Mouse (Mus musculus) Patski (cell line): ENCODE results near the gene Syt6. TPM values are rescaled to one million over a fixed set of nuclear protein-coding genes. Genes with fewer than 3 reads are reported as not detected.

Experiments used
- ATAC-seq: fragments of 100-300 bp; one replicate; pipeline ENCODE4 v1.8.0; 2021
- CTCF ChIA-PET: fragments of 350-600 bp; sonication (Branson Sonifier 250); formaldehyde crosslinking; loops from one replicate; lab custom pipeline; 2022; ENCODE audit warnings: inconsistent platforms; lab: Charles Lee
- POLR2A ChIA-PET: fragments of 350-600 bp; sonication (Branson Sonifier 250); formaldehyde crosslinking; loops from one replicate; lab custom pipeline; 2022; ENCODE audit warnings: antibody characterized with exemption, inconsistent platforms; lab: Charles Lee
- DNase-seq: peaks from one replicate; pipeline ENCODE4 v3.0.0-alpha.2; 2011; ENCODE audit warnings: low read depth, low spot score
- H3K27me3 ChIP-seq: fragments of 371-371 bp; one replicate; pipeline ENCODE4 v1.5.1; 2021
- CTCF ChIP-seq: fragments of 100-300 bp; IDR thresholded peaks from one replicate; pipeline ENCODE4 v1.5.1; 2021
- in situ Hi-C: fragments of 300-500 bp; cut with MboI; formaldehyde crosslinking; loops from 3 replicates; pipeline ENCODE4 v1.11.1; 2018; ENCODE audit warnings: low pct_unique_long_range_greater_than_20kb, mixed read lengths
- polyA plus RNA-seq: library from polyadenylated mRNA; unstranded; gene quantifications from one replicate; pipeline ENCODE4 v1.2.3, GENCODE M21; 2021

Gene Syt6
- polyA plus RNA-seq, 1 experiment from 2014 or later, result not detected

GRCm38 (mm10) chr3:103623893-103624470 lies 49.0 kb downstream of the Syt6 start:
- H3K27me3 ChIP-seq, result no peaks in the 10 kb centered on the region
- in situ Hi-C loops, result no loop called here
- DNase-seq (no peak), ATAC-seq (no peak)
- CTCF ChIA-PET, result interaction anchor here (0.9 to 1.6 kb wide), 6 partner anchors 10 to 219 kb away, joined by 3 read pairs; no protein-coding TSS in a partner anchor
- POLR2A ChIA-PET, result interaction anchor here (1.0 to 1.5 kb wide), 3 partner anchors 16 to 109 kb away, joined by 3 to 5 read pairs (median 3); no protein-coding TSS in a partner anchor
- TF ChIP-seq CTCF, result no peak

DNA sequence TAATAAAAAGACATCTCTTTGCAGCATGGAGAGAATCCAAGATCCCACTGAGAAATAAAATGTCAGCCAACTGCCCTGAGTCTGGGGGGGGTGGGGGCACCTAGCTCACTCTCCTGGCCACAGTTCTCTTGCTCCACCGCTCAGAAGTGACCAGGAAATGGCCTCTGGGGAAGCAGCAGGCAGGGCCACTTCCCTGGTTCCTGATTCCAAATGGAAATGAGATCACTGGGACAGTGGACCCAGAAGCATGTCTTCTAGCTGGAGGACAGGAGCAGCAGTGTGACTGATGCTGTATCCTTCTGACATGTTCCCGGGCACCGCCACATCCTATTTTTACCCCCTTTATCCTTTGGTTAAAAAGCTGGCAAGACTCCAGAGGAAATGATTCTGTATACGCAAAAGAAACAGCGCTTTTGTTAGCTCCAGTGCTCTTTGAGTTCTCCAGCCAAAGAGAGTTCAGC lies 49.6 kb downstream of the Syt6 start:
- ATAC-seq (no peak), DNase-seq (no peak)
- TF ChIP-seq CTCF, result no peak
- ChIA-PET POLR2A (interaction anchor here (0.8 to 1.5 kb wide), 3 partner anchors 9 to 108 kb away, joined by 3 to 5 read pairs (median 3); no protein-coding TSS in a partner anchor), CTCF (interaction anchor here (0.8 to 1.6 kb wide), 8 partner anchors 9 to 220 kb away, joined by 3 read pairs; no protein-coding TSS in a partner anchor)
- H3K27me3 ChIP-seq, result no peaks in the 10 kb centered on the region
- in situ Hi-C loops, result no loop called here

GRCm38 (mm10) chr3:103625169-103625568 lies 50.1 kb downstream of the Syt6 start:
- no peak for ATAC-seq

GRCm38 (mm10) chr3:103626481-103626880 lies 51.5 kb downstream of the Syt6 start:
- ChIA-PET POLR2A (no interaction called here), CTCF (interaction anchor here (1.2 kb wide), 1 partner anchor 112 kb away, joined by 3 read pairs; the partner anchor contains the start of gene Olfml3)
- in situ Hi-C loops, result no loop called here
- no peak for TF ChIP-seq CTCF
- H3K27me3 ChIP-seq, result no peaks in the 10 kb centered on the region
- DNase-seq (no peak), ATAC-seq (no peak)

More at GRCm38 (mm10) chr3:103625169-103625568, 50.1 kb downstream of the Syt6 start:
- no peak for DNase-seq
- in situ Hi-C loops, result no loop called here
- ChIA-PET POLR2A (interaction anchor here (0.8 to 1.5 kb wide), 3 partner anchors 9 to 57 kb away, joined by 3 to 5 read pairs (median 3); no protein-coding TSS in a partner anchor), CTCF (interaction anchor here (0.8 to 1.6 kb wide), 6 partner anchors 9 to 44 kb away, joined by 3 read pairs; no protein-coding TSS in a partner anchor)
- no peak for TF ChIP-seq CTCF
- H3K27me3 ChIP-seq, result no peaks in the 10 kb centered on the region

DNA sequence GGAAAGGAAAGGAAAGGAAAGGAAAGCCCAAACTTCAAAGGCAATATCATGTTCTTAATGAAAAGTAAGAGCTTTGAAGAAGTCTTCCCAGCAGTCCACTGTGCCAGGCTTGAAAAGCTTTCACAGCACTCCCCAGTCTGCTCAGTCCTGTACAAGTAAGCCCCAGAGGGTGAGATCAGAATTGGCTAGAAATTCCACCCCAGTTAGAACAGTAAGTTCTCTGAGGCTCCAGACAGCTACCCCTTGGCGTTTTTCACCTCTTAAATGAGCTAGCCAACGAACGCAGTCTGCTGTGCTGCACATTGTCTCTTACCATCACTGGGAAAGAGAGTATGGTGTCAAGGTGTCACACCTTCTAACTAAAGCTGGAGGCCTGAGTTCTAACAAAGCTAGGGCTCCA lies 52.6 kb downstream of the Syt6 start:
- no peak for DNase-seq
- ChIA-PET POLR2A (no interaction called here), CTCF (interaction anchor here (1.0 kb wide), 1 partner anchor 12 kb away, joined by 3 read pairs; no protein-coding TSS in a partner anchor)
- in situ Hi-C loops, result no loop called here
- ATAC-seq, result no peak
- no peaks in the 10 kb centered on the region for H3K27me3 ChIP-seq
- TF ChIP-seq CTCF, result no peak

- ATAC-seq, result no peak
- TF ChIP-seq CTCF, result no peak
- H3K27me3 ChIP-seq, result no peaks in the 10 kb centered on the region
- POLR2A ChIA-PET, result no interaction called here
- in situ Hi-C loops, result loop anchor here (5.0 kb wide), 1 partner anchor 104 kb away; the partner anchor contains the start of genes Gm10964 and Olfml3
- CTCF ChIA-PET, result interaction anchor here (1.0 to 1.2 kb wide), 4 partner anchors 8 to 81 kb away, joined by 3 to 4 read pairs (median 3); no protein-coding TSS in a partner anchor
- no peak for DNase-seq
Observed at GRCm38 (mm10) chr3:103633124-103633523, 58.1 kb downstream of the Syt6 start.

- ATAC-seq (no peak), DNase-seq (no peak)
- no peak for TF ChIP-seq CTCF
- no peaks in the 10 kb centered on the region for H3K27me3 ChIP-seq
- ChIA-PET CTCF (interaction anchor here (1.0 to 1.2 kb wide), 4 partner anchors 9 to 81 kb away, joined by 3 to 4 read pairs (median 3); no protein-coding TSS in a partner anchor), POLR2A (no interaction called here)
- in situ Hi-C loops, result loop anchor here (5.0 kb wide), 1 partner anchor 103 kb away; the partner anchor contains the start of genes Gm10964 and Olfml3
Observed at GRCm38 (mm10) chr3:103633831-103634230, 58.8 kb downstream of the Syt6 start.

- no peaks in the 10 kb centered on the region for H3K27me3 ChIP-seq
- POLR2A ChIA-PET, result no interaction called here
- CTCF ChIA-PET, result interaction anchor here (0.6 to 1.2 kb wide), 3 partner anchors 8 to 34 kb away, joined by 3 read pairs; no protein-coding TSS in a partner anchor
- in situ Hi-C loops, result loop anchor here (5.0 kb wide), 1 partner anchor 103 kb away; the partner anchor contains the start of genes Gm10964 and Olfml3
- ATAC-seq (no peak), DNase-seq (no peak)
- no peak for TF ChIP-seq CTCF
Observed at GRCm38 (mm10) chr3:103634256-103634655, 59.2 kb downstream of the Syt6 start.

GRCm38 (mm10) chr3:103637641-103638040 lies 62.6 kb downstream of the Syt6 start:
- ATAC-seq, result no peak
- in situ Hi-C loops, result no loop called here
- no peak for DNase-seq
- ChIA-PET CTCF (interaction anchor here (0.9 to 1.2 kb wide), 4 partner anchors 9 to 22 kb away, joined by 3 to 4 read pairs (median 3); no protein-coding TSS in a partner anchor), POLR2A (no interaction called here)
- no peaks in the 10 kb centered on the region for H3K27me3 ChIP-seq
- TF ChIP-seq CTCF, result no peak

DNA sequence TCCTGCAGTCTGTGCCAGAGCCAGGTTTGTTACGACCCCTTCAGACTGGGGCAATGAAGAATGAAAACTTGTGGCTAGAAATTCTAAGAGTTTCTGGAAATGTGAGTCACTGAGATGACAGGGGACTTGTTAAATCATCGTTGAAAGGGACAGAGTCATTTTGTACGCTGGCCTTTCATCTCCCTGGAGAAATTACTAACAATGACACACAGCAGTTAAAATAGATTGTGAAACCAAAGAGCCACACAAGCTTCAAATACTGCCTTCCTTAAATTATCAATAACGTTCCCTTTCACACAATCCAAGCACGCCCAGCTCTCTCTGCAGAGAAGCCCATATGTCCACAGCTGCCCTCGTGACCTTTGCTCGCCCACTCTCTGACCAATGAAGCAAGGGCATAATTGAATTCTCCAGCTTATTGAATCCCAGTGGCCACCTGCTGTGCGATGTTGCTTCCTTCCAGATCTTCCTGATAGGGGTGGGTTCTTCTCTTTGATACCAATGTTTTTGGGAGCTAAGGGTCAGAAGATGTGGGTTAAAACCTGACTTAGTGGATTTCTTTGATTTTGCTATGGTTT lies 65.3 kb downstream of the Syt6 start:
- in situ Hi-C loops, result no loop called here
- no peak for DNase-seq
- H3K27me3 ChIP-seq, result no peaks in the 10 kb centered on the region
- ChIA-PET CTCF (interaction anchor here (0.9 to 2.5 kb wide), 7 partner anchors 8 to 249 kb away, joined by 3 to 10 read pairs (median 5); no protein-coding TSS in a partner anchor), POLR2A (interaction anchor here (0.5 to 2.0 kb wide), 4 partner anchors 9 to 42 kb away, joined by 3 to 8 read pairs (median 3); no protein-coding TSS in a partner anchor)
- no peak for ATAC-seq
- no peak for TF ChIP-seq CTCF
